Mouse (Mus musculus) cerebellum, postnatal 10 days (tissue): ENCODE data around the gene Stambp.
"Not testable (repeated sequence)": the region's sequence is repeated elsewhere in the genome, so short reads cannot be mapped to it uniquely, and the experiment has no call there.

ENCODE experiments used
- DNase-seq, 2 experiments: peaks; one replicate each; pipeline ENCODE4 v3.0.0; 2021; ENCODE audit warnings: mixed read lengths in 2 of 2

The Stambp gene

DNA sequence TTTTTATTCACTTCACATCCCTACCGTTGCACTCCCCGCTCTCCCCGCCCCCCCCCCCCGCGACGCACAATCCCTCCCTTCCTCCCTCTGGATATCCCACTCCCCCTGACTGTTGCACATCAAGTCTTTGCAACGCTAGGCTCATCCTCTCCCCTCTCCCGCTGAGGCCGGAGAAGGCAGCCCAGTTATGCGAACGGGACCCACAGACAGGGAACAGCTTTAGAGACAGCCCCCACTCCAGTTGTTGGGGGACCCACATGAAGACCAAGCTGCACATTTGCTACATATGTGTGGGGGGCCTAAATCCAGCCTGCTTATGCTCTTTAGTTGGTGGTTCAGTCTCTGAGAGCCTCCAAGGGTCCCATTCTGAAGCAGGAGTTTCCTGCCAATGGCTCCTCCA lies at the start of gene Stambp:
Gene Stambp, minus strand, starts transcription at position 59 of the 400 bp plus-strand sequence.
- peak; percentile 52 to 61 for DNase-seq

DNA sequence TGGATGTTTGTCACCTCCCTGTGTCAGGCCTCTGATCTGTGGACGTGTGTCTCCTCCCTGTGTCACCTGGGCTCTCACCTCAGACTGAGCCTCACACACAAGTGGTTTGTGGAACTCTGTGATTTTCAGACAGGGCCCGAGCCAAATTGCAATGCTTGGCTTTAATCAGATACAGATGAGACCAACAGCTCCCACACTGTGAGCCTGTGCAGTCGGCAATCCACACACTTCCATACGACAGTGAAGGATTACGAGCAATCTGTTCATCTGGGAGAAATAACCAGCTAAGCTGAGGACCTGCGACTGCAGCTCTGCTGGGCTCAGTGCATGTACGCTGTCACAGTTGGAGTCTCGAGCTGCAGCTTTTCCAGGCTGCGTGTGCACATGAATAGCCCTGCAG lies 47.4 kb upstream of the Stambp start:
- DNase-seq = no peak

DNA sequence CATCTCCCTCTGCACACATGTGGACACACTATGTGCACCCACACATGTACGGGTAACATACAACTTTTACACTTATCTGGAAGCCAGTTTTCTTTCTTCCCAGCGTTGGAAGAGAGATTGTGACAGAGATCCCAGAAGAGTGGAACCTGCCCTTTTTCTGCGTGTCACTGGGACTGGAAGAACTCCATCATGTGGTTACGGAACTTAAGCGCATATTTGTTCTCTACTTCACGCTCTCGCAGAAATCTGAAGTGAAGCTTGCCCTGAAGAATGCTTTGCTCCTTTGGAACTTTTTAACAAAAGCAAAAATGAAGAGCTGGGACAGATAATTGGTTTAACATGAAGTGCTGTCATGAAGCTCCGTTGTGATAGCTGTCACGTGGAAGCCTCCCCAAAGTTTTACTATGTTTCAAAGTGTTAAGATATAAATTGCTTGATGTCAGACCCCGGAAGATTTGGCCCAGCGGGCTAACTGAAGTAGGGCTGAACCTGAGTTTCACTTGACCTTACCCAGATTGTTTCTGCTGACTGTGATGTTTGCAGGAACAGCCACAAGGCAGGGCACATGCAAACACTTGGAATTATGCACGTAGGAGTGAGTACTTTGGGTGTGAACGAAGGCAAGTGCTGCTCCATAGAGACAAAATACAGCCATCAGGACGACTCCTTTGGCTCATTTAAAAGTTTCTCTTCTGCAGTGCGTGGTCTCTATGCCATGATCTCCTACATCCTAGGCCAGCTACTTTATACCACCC lies 45.2 kb upstream of the Stambp start:
- no peak for DNase-seq

GRCm38 (mm10) chr6:83616512-83616911 lies 44.0 kb upstream of the Stambp start:
- DNase-seq = peak; percentile 40 to 45

DNA sequence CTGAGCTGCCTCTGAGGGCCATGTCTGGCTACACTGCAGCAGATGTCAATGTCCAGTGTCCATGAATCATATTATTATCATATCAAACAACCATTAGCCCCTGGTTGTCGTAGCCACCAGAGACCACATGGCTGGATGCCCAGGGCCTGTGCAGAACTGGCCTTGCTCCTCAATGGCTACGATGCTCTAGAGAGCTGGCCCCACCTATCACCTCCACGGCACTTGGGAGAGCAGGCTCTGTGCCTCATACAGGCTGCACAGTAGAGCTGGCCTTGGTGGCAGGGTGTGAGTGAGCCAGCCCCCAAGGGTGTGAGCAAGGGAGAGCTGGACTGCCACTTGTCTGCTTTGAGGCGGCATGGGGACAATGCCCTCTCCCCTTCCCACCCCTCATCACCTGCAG lies 41.9 kb upstream of the Stambp start:
- DNase-seq = no peak

DNA sequence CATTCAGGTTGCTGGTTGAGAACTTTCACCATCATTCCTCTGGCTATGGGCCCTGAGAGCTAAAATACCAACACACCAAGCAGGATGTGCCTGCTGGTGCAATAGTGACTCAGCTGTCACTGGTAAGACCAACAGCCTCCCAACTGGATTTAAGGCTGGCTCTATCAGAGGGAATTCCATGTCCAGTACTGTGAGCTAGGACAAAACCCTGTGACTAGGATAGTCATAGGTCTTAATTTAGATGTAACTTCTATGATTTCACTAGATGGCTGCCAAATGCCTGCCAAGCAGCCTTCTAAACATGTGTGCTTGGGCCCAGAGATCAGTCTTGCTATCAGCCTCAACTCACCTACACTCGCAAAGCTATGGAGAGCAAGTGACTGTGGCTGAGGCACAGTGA lies 40.4 kb upstream of the Stambp start:
- no peak for DNase-seq

DNA sequence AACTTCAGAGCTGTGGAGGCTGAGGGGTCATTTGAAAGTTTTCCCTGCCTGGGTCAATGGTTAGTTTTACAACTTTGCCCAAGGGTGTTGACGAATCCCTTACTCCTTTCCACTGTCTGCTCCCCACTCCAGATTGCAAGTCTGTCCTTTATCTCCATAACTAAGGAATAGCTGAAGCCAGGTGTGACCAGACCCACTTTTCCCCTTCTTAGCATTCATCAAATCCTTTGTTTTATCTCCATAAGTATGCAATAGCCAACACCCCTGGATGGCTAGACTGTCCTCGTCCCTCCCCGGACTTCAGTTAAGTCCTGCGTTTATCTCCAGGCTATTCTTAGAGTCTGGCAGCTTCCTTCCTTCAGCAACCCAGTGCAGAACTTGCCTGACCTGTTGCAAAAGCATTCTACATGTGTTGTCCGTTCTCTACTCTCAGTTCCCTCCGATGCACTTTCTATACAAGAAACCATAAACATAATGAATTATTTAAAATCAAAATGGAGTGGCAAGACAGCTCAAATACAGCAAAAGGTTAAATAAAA lies 27.2 kb upstream of the Stambp start:
- DNase-seq = no peak

- DNase-seq = peak; percentile 8 to 11
These were observed 26.6 kb upstream of the Stambp start for GRCm38 (mm10) chr6:83599060-83599550.

- peak; percentile 71 to 74 for DNase-seq
These were observed 26.1 kb upstream of the Stambp start for GRCm38 (mm10) chr6:83598646-83599045.

GRCm38 (mm10) chr6:83597988-83598387 lies 25.5 kb upstream of the Stambp start:
- no peak for DNase-seq

GRCm38 (mm10) chr6:83595035-83595434 lies 22.5 kb upstream of the Stambp start:
- no peak for DNase-seq

DNA sequence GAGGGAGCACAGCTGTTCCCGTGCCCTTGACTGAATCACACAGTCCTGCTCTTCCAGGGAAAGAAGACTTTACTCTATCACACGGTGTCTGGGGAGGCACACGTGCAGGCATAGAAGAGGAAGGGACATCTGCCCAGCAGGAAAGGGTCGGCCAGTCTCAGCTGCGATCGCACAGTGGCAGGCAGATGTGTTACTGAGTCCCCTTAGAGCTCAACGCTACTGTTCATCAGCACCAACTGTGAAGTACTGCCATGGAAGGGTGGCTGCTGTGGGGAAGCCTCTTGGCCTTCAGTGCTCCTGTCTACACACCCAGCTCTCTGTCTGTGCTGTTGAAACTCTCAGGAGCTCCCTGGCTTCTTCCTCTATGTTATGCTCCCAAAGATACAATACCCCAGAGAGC lies 21.4 kb upstream of the Stambp start:
- DNase-seq = no peak

GRCm38 (mm10) chr6:83592051-83592450 lies 19.5 kb upstream of the Stambp start:
- no peak for DNase-seq

- DNase-seq = no peak
These were observed 17.8 kb upstream of the Stambp start for GRCm38 (mm10) chr6:83590301-83590700.

DNA sequence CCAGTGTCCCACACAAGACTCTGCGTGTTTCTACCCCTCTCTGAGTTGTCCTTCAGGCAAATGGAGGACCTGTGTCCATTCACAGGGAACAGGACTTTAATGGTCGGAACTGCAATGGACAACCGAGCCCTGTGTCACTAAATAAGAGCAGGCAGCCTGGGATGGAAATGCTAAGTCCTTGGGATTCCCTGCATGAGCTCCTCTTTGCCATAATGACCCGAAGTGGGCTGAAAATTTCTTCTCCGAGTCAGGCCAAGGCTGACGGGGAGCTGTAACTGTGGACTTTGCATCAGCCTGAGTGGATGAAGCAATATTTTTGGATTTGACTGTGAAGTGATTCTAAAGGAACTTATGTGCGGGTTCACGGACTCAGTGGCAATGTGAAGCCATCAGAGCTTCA lies 14.7 kb upstream of the Stambp start:
- DNase-seq = not testable (repeated sequence)

DNA sequence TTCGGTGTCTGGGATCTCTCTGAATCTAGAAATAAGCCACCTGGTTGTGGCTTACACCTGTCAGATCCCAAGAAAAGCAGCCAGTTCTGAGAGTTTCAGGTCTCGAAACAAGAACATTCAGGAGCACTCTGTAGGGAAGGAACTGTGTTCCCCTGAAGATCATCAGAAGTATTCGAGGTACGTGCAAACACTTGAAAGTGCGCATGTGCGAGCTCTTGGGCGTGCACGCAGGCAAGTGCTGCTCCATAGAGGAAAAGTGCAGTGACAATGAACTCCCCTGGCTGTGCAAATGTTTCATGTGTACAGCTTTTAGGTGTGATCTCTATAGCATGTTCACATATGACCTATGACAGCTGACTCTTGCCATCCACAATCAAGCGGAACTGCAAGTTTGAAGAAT lies 12.8 kb upstream of the Stambp start:
- not testable (repeated sequence) for DNase-seq

- no peak for DNase-seq
These were observed 11.1 kb upstream of the Stambp start for GRCm38 (mm10) chr6:83583591-83583990.

GRCm38 (mm10) chr6:83582938-83583270 lies 10.4 kb upstream of the Stambp start:
- peak; percentile 57 to 68 for DNase-seq

- DNase-seq = no peak
These were observed 9.8 kb upstream of the Stambp start for GRCm38 (mm10) chr6:83582135-83582937.

DNA sequence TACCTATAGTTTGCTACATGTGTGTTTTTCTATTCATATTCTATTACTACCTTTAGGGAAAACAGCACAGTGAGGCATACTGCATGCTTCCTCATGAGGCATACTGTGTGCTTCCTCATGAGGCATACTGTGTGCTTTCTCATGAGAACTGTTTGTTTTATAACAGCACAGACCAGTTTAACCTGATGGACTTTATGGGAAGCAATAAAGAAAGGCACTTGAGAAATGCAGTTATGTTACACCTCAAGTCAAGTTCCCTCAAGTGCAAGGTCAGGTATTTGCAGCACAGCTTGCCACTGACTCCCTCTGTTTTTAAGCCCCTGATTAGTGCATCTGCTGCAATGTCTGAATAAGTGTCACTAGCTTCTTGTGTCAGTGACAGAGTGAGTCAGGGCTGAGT lies 5.0 kb upstream of the Stambp start:
- DNase-seq = no peak

GRCm38 (mm10) chr6:83575609-83576008 lies 3.1 kb upstream of the Stambp start:
- no peak for DNase-seq

- DNase-seq = peak; percentile 94 to 95
These were observed 475 bp downstream of the Stambp start for GRCm38 (mm10) chr6:83571840-83572667.
